Mouse (Mus musculus): ENCODE measurements around the gene Sec31a.

- no peak for TF ChIP-seq CTCF (IDR thresholded peaks at IDR 0.05; ENCODE audit: borderline replicate concordance, insufficient read depth, low read length)
- TF ChIP-seq POLR2A (IDR thresholded peaks at IDR 0.05; ENCODE audit: low read depth, low read length): no peak; the same call in 1 of the 2 replicates
Measured at GRCm38 (mm10) chr5:100427276-100427675, 11.2 kb upstream of the Sec31a start.

All from embryonic fibroblast, embryonic 13.5 days (primary cell).